Mouse (Mus musculus): ENCODE measurements at regions not wholly inside any gene's neighbourhood (a gene's known extent, or its start where the extent isn't known, plus 50 kb on each side); places are given as distances from the start of the nearest gene placed in this dataset.

DNA sequence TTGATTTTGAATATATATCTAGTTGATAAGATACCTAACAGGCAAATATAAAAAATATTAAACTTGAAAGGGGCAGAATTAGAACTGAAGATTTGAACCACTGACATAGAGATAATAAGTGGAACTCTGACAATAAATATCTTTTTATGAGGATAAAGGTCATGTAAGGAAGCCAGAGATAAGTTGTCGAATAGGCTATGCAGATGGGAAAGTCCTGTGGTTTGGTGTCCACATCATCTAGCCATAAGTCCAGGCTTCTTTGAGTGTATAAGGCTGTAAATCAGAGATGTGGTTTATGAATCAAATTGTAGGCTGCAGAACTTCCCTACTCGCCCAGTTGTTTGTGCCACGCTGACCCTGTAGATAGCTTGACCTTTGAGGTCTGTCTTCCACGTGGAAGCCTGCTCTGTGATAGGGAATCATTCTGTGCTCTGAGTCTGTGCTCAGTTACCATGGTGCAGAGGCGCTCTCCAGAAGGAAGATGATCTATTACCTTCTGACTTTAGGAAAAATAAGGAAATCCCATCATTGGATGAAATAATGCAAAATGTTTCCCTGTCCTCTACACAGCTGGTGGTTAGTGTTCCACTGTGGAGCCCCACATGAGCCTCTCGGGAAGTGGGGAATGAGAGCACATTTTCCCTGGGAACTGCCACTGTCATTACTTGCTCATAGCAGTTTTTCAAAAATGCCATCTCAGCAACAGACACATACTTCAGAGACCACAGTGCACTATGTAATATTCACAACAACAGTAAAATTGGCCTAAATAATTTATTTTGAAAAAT lies 56.3 kb upstream of the Slc5a12 start:
- Histone ChIP-seq H3K27ac (no peak overlapping the region), H3K4me1 (replicated peaks) (no peaks in the 10 kb centered on the region), H3K4me3 (no peak overlapping the region), H3K36me3 (no peaks in the 10 kb centered on the region), H3K27me3 (ENCODE audit: insufficient read depth, poor library complexity, severe bottlenecking) (no peaks in the 10 kb centered on the region), H3K9me3 (no peaks in the 10 kb centered on the region)
- DNase-seq (ENCODE audit: low spot score) = no peak
- WGBS = 80% methylated on average over 6 of the region's 6 CpGs

DNA sequence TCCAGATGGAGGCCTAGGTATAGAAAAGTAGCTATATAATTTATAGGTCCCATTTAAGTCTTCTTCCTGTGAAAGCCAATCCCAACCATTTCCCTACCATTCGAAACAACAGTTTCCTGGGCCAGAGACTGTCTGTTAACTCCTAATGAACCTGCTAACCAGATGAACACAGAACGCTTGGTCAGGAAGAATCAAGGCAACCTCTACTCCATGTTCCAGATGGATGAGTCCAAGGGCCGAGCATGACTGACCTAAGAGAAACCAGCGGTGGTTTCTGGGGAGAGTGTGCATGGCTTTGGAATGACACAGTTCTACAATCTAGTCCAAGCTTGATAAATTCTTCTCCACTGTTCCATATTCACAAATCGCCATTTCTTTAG lies 55.8 kb upstream of the Slc5a12 start:
- Histone ChIP-seq H3K27ac (no peak overlapping the region), H3K36me3 (no peaks in the 10 kb centered on the region), H3K27me3 (ENCODE audit: insufficient read depth, poor library complexity, severe bottlenecking) (no peaks in the 10 kb centered on the region), H3K9me3 (no peaks in the 10 kb centered on the region), H3K4me3 (no peak overlapping the region), H3K4me1 (replicated peaks) (no peaks in the 10 kb centered on the region)
- DNase-seq (ENCODE audit: low spot score) = no peak
- 86% methylated on average over 5 of the region's 5 CpGs for WGBS

Data from hindbrain, embryonic 10.5 days (tissue).